Comparison of ENCODE assay signal across 8 mouse cellular contexts in the genomic region with DNA sequence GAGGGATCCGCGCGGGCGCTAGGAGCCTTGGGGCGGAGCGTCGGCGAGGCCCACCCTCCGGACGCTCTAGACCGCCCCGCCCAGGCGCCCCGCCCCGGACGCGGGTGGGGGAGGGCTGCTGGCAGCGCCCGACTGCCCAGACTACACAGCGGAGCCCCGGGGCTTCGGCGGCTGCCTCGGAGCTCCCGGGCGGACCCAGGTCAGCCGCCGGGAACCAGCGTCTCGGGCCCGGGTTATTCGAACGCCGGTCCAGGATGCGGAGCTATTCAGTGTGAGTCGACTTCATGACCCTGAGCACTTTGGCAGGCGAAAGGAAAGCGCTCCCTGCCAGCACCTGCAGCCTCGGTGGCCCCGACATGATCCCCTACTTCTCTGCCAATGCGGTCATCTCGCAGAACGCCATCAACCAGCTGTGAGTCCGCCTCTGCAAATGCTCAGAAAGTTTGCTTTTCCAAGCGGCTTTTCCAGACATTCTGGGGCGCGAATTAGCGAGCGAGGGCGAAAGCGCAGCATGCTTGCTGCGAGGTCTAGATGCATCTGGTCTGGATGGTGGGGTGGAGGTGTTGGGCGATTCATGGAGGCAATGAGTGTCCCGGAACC.
DNase-seq lines count a peak whose midpoint lies in the region; ATAC-seq and TF ChIP-seq lines count a peak whose summit lies in the region.

No protein-coding gene starts in this region.

- peak overlapping the region; percentile 76 for H3K4me2 ChIP-seq in forebrain, embryonic 15.5 days (replicated peaks)
- peak overlapping the region; percentile 75 for H3K4me2 ChIP-seq in neural tube, embryonic 15.5 days

- in situ Hi-C loops in ES-E14 (cut with MboI; ENCODE audit: low sequenced_read_pairs in 2 of 2, unreplicated experiment in 2 of 2): no loop called here

- no peaks in the 10 kb centered on the region for H3K36me3 ChIP-seq in ES-E14 (ENCODE audit: control insufficient read depth, insufficient read depth, low read length, poor library complexity, severe bottlenecking)
- H3K36me3 ChIP-seq in forebrain, embryonic 15.5 days: no peaks in the 10 kb centered on the region
- no peaks in the 10 kb centered on the region for H3K36me3 ChIP-seq in neural tube, embryonic 15.5 days

- peak; percentile 87 for TF ChIP-seq POLR2A in lung, adult 2 months (IDR thresholded peaks at IDR 0.05; ENCODE audit: borderline replicate concordance, extremely low read depth, low read depth, low read length)

- intact Hi-C loops in heart, postnatal 25 days (cut with DNase I): loop anchor here (2.0 to 5.0 kb wide), 3 partner anchors 19 to 97 kb away; no protein-coding TSS in a partner anchor

- H3K9ac ChIP-seq in ES-E14 (ENCODE audit: insufficient read depth, low read depth, low read length, poor library complexity, severe bottlenecking): peak overlapping the region; percentile 80
- peak overlapping the region; percentile 39 for H3K9ac ChIP-seq in forebrain, embryonic 15.5 days (replicated peaks)
- peak overlapping the region; percentile 48 for H3K9ac ChIP-seq in neural tube, embryonic 15.5 days (replicated peaks)

- TF ChIP-seq CTCF in lung, adult 2 months (IDR thresholded peaks at IDR 0.05; ENCODE audit: insufficient read depth, low read length): no peak

- H3K27me3 ChIP-seq in forebrain, embryonic 15.5 days: no peaks in the 10 kb centered on the region
- no peaks in the 10 kb centered on the region for H3K27me3 ChIP-seq in neural tube, embryonic 15.5 days (replicated peaks)

- 0 out of 4 replicates have a peak, but pooled peaks cover 0 to 3% of the 10 kb centered on the region in 2 experiments for H3K4me1 ChIP-seq in ES-E14 (ENCODE audit: control insufficient read depth in 2 of 2, insufficient read depth in 2 of 2, low read length in 2 of 2, poor library complexity in 1 of 2)
- peaks cover 17% of the 10 kb centered on the region for H3K4me1 ChIP-seq in forebrain, embryonic 15.5 days
- H3K4me1 ChIP-seq in lung, adult 2 months (ENCODE audit: control insufficient read depth, insufficient read depth, low read length): peaks cover 14% of the 10 kb centered on the region
- H3K4me1 ChIP-seq in neural tube, embryonic 15.5 days: peaks cover 13% of the 10 kb centered on the region

- under 1% methylated on average over 54 of the region's 54 CpGs for WGBS in forebrain, embryonic 15.5 days
- WGBS in lung, adult 2 months: under 1% methylated on average over 54 of the region's 54 CpGs
- WGBS in neural tube, embryonic 15.5 days: under 1% methylated on average over 40 of the region's 54 CpGs

- H3K9me3 ChIP-seq in ES-E14 (ENCODE audit: control insufficient read depth, insufficient read depth, low read depth, low read length): no peaks in the 10 kb centered on the region
- no peaks in the 10 kb centered on the region for H3K9me3 ChIP-seq in forebrain, embryonic 15.5 days
- H3K9me3 ChIP-seq in neural tube, embryonic 15.5 days (replicated peaks): no peaks in the 10 kb centered on the region

- peak; percentile 96 for ATAC-seq in forebrain, embryonic 15.5 days (replicated peaks)
- ATAC-seq in neural tube, embryonic 15.5 days (ENCODE audit: low FRiP score): peak; percentile 94

- H3K4me3 ChIP-seq in ES-E14 (ENCODE audit: insufficient read depth in 1 of 2, low read depth in 1 of 2, low read length in 2 of 2, poor library complexity in 1 of 2, severe bottlenecking in 1 of 2): peak overlapping the region; percentile 87 to 91
- H3K4me3 ChIP-seq in forebrain, embryonic 15.5 days: peak overlapping the region; percentile 50
- peak overlapping the region; percentile 98 for H3K4me3 ChIP-seq in lung, adult 2 months (replicated peaks; ENCODE audit: extremely low read depth, low read depth, low read length)
- H3K4me3 ChIP-seq in neural tube, embryonic 15.5 days (replicated peaks): peak overlapping the region; percentile 59

- DNase-seq in ES-E14 (ENCODE audit: low read depth, low spot score): peak; percentile 67
- DNase-seq in cerebellum, adult 11-12 months: peak; percentile 73
- peak; percentile 88 for DNase-seq in heart, postnatal 25 days (ENCODE audit: low spot score)
- DNase-seq in layer of hippocampus, adult 18-20 months (ENCODE audit: low spot score in 2 of 2): peak; percentile 60 to 77
- DNase-seq in lung, adult 2 months: peak; percentile 93
- peak; percentile 88 for DNase-seq in testis, postnatal 14 days (ENCODE audit: low spot score)

- H3K27ac ChIP-seq in ES-E14 (ENCODE audit: insufficient read depth, low read depth, low read length, poor library complexity, severe bottlenecking): no peak overlapping the region
- no peak overlapping the region for H3K27ac ChIP-seq in forebrain, embryonic 15.5 days (replicated peaks)
- 0 out of 2 replicates have a peak overlapping the region, but pooled peaks have one; percentile 9 for H3K27ac ChIP-seq in neural tube, embryonic 15.5 days (replicated peaks)

TF ChIP-seq in ES-E14, 5 proteins besides CTCF, POLR2A, EP300 and RAD21:
- TF ChIP-seq ZNF384 (IDR thresholded peaks at IDR 0.05; ENCODE audit: low read depth, low read length) (no peak), ZC3H11A (IDR thresholded peaks at IDR 0.05; ENCODE audit: borderline replicate concordance, low read depth, low read length) (no peak), MAFK (IDR thresholded peaks at IDR 0.05; ENCODE audit: insufficient read depth, low read depth, low read length) (no peak), HCFC1 (IDR thresholded peaks at IDR 0.05; ENCODE audit: borderline replicate concordance, insufficient read depth, low read length) (no peak), CHD2 (IDR thresholded peaks at IDR 0.05; ENCODE audit: low read depth, low read length) (no peak)
